24 mouse cellular contexts compared by ENCODE assay signal in the genomic region with DNA sequence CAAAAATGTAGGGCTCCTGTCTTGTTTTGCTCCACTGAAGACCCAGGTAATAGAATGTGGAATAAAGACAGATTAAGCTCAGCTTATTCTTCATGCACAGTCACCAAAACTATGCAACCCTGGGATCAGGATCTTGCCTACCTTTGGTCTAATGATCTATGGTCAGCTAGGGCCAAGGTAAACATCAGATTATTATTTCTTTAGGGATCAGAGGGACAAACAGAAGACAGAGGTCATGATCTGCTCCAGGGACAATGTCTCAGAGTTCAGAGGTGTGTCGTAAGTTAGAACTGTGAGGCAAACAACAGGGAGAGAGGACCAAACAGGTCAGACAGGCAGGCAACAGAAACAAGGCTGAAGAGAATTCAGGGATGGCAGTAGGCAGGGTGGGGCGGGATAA.
"Had no signal": no experiment of that assay in that cellular context is flagged by ENCODE, and none has a peak within 500 bp of the region (broad histone marks: within the 10 kb centered on the region; RNA-seq: fewer than 3 reads in every experiment).

No protein-coding gene starts in this region.

- H3K9me3 ChIP-seq: heart, embryonic 10.5 days; heart, embryonic 12.5 days; hindbrain, embryonic 10.5 days; hindbrain, embryonic 12.5 days; intestine, embryonic 15.5 days; limb, embryonic 10.5 days; liver, embryonic 13.5 days had no signal

- H3K27ac ChIP-seq: gastrocnemius, adult 2 months; heart, embryonic 10.5 days; hindbrain, embryonic 10.5 days; hindbrain, embryonic 12.5 days; hindbrain, embryonic 14.5 days; intestine, embryonic 15.5 days; layer of hippocampus, adult 2 months; left cerebral cortex, adult 2 months; limb, embryonic 10.5 days; limb, embryonic 12.5 days; liver, embryonic 13.5 days had no signal

- H3K27me3 ChIP-seq: heart, embryonic 12.5 days; hindbrain, embryonic 12.5 days; intestine, embryonic 15.5 days; limb, embryonic 12.5 days; liver, embryonic 13.5 days had no signal

- H3K36me3 ChIP-seq: heart, embryonic 10.5 days; heart, embryonic 12.5 days; hindbrain, embryonic 10.5 days; hindbrain, embryonic 12.5 days; intestine, embryonic 15.5 days; limb, embryonic 10.5 days; limb, embryonic 12.5 days; liver, embryonic 13.5 days had no signal

- H3K9ac ChIP-seq: heart, embryonic 12.5 days; hindbrain, embryonic 12.5 days; hindbrain, embryonic 14.5 days; intestine, embryonic 15.5 days; limb, embryonic 12.5 days; liver, embryonic 13.5 days had no signal

- H3K4me2 ChIP-seq: heart, embryonic 12.5 days; hindbrain, embryonic 12.5 days; hindbrain, embryonic 14.5 days; intestine, embryonic 15.5 days; limb, embryonic 12.5 days; liver, embryonic 13.5 days had no signal

- ATAC-seq: hindbrain, embryonic 16.5 days; inflammation-experienced regulatory T-cells, adult 6 months; intestine, embryonic 15.5 days; intestine, postnatal 0 days had no signal

- H3K4me3 ChIP-seq: gastrocnemius, adult 2 months; heart, embryonic 10.5 days; heart, embryonic 12.5 days; hindbrain, embryonic 10.5 days; hindbrain, embryonic 12.5 days; intestine, embryonic 15.5 days; layer of hippocampus, adult 2 months; left cerebral cortex, adult 2 months; limb, embryonic 10.5 days; limb, embryonic 12.5 days; liver, embryonic 13.5 days had no signal

- H3K4me1 ChIP-seq: heart, embryonic 12.5 days; hindbrain, embryonic 10.5 days; hindbrain, embryonic 12.5 days; intestine, embryonic 15.5 days; liver, embryonic 13.5 days had no signal

- DNase-seq: gastrocnemius, adult 2 months; gastrocnemius, postnatal 10 days; gastrocnemius, postnatal 25 days; heart, adult 18-20 months; heart, postnatal 10 days; heart, postnatal 4 days; kidney, adult 18-20 months; kidney, postnatal 10 days; kidney, postnatal 25 days; kidney, postnatal 4 days; liver, embryonic 13.5 days had no signal
